Mouse (Mus musculus): Measurements from ENCODE around the gene Fitm2. TPM values are rescaled to one million over a fixed set of nuclear protein-coding genes. Genes with fewer than 3 reads are reported as not detected.

Fitm2 gene
- polyA plus RNA-seq, 1 experiment = 6.0 TPM

- no peak for TF ChIP-seq GATA1 (IDR thresholded peaks at IDR 0.05; ENCODE audit: low read length)
Measured at GRCm38 (mm10) chr2:163444017-163444416, 28.4 kb downstream of the Fitm2 start.

GRCm38 (mm10) chr2:163443543-163443942, 28.9 kb downstream of the Fitm2 start:
- TF ChIP-seq GATA1 (IDR thresholded peaks at IDR 0.05; ENCODE audit: low read length) = no peak

- no peak for TF ChIP-seq GATA1 (IDR thresholded peaks at IDR 0.05; ENCODE audit: low read length)
Measured at GRCm38 (mm10) chr2:163439488-163439887, 32.9 kb downstream of the Fitm2 start.

- no peak for TF ChIP-seq GATA1 (IDR thresholded peaks at IDR 0.05; ENCODE audit: low read length)
Measured at GRCm38 (mm10) chr2:163438619-163439451, 33.6 kb downstream of the Fitm2 start.

GRCm38 (mm10) chr2:163438246-163438618, 34.2 kb downstream of the Fitm2 start, which contains the start of gene Gdap1l1:
Gdap1l1 (plus strand) TSS chr2:163438476.
- TF ChIP-seq GATA1 (IDR thresholded peaks at IDR 0.05; ENCODE audit: low read length) = no peak

GRCm38 (mm10) chr2:163437800-163438199, 34.6 kb downstream of the Fitm2 start:
- no peak for TF ChIP-seq GATA1 (IDR thresholded peaks at IDR 0.05; ENCODE audit: low read length)

- no peak for TF ChIP-seq GATA1 (IDR thresholded peaks at IDR 0.05; ENCODE audit: low read length)
Measured at GRCm38 (mm10) chr2:163433971-163434370, 38.5 kb downstream of the Fitm2 start.

- TF ChIP-seq GATA1 (IDR thresholded peaks at IDR 0.05; ENCODE audit: low read length) = no peak
Measured at GRCm38 (mm10) chr2:163431289-163431688, 41.1 kb downstream of the Fitm2 start.

GRCm38 (mm10) chr2:163428346-163429011, 44.0 kb downstream of the Fitm2 start:
- no peak for TF ChIP-seq GATA1 (IDR thresholded peaks at IDR 0.05; ENCODE audit: low read length)

- TF ChIP-seq GATA1 (IDR thresholded peaks at IDR 0.05; ENCODE audit: low read length) = no peak
Measured at GRCm38 (mm10) chr2:163424597-163424996, 47.8 kb downstream of the Fitm2 start, which contains the start of gene Oser1. Oser1 (minus strand) TSS chr2:163424697.

- TF ChIP-seq GATA1 (IDR thresholded peaks at IDR 0.05; ENCODE audit: low read length) = no peak
Measured at GRCm38 (mm10) chr2:163422895-163423660, 49.4 kb downstream of the Fitm2 start.

GRCm38 (mm10) chr2:163420366-163420886, 52.0 kb downstream of the Fitm2 start:
- no peak for TF ChIP-seq GATA1 (IDR thresholded peaks at IDR 0.05; ENCODE audit: low read length)

GRCm38 (mm10) chr2:163419346-163420045, 52.9 kb downstream of the Fitm2 start:
- no peak for TF ChIP-seq GATA1 (IDR thresholded peaks at IDR 0.05; ENCODE audit: low read length)

- TF ChIP-seq GATA1 (IDR thresholded peaks at IDR 0.05; ENCODE audit: low read length) = no peak
Measured at GRCm38 (mm10) chr2:163418841-163419345, 53.5 kb downstream of the Fitm2 start.

GRCm38 (mm10) chr2:163417830-163418229, 54.6 kb downstream of the Fitm2 start:
- TF ChIP-seq GATA1 (IDR thresholded peaks at IDR 0.05; ENCODE audit: low read length) = no peak

Measured in G1E-ER4 (cell line).